8 mouse cellular contexts compared by ENCODE assay signal in the genomic region with DNA sequence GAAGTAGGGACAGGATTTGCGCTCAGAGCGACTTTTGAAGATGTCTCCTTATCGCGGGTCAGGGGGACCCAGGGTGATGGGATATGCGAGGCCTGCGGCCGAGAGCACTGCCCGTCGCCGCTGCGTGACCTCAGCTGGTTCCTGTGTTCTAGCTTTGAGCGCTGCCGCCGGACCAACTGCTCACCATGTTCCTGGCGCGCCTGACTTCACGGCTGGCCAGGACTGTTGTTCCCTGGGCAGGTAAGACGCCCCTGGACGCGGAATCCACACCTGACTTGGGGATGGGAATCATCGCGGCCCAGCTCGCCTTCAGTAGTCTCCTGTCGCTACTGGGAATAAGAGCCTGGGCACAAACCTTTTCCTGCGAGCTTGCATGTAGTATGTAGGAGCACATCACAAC. TPM values are rescaled to one million over a fixed set of nuclear protein-coding genes. Genes with fewer than 3 reads are reported as not detected.
A peak's percentile ranks its signal among the peaks of the same experiment; 100 is the strongest.
DNase-seq lines count a peak whose midpoint lies in the region; ATAC-seq and TF ChIP-seq lines count a peak whose summit lies in the region.

No protein-coding gene starts in this region.

- TF ChIP-seq CTCF in cerebellum, adult 2 months (IDR thresholded peaks at IDR 0.05; ENCODE audit: borderline replicate concordance, insufficient read depth, low read depth, low read length), result no peak
- no peak for TF ChIP-seq CTCF in E14TG2a.4 (conservative IDR thresholded peaks at IDR 0.05; ENCODE audit: low read length)
- no peak for TF ChIP-seq CTCF in olfactory bulb, adult 2 months (IDR thresholded peaks at IDR 0.05; ENCODE audit: insufficient read depth, low read depth, low read length)

- H3K4me3 ChIP-seq in cerebellum, adult 2 months (replicated peaks; ENCODE audit: insufficient read depth, low read depth, low read length), result peak overlapping the region; percentile 83
- peak overlapping the region; percentile 94 for H3K4me3 ChIP-seq in E14TG2a.4 (replicated peaks; ENCODE audit: low read length)
- H3K4me3 ChIP-seq in forebrain, embryonic 16.5 days (replicated peaks; ENCODE audit: low read length), result peak overlapping the region; percentile 78
- peak overlapping the region; percentile 70 for H3K4me3 ChIP-seq in olfactory bulb, adult 2 months (ENCODE audit: insufficient read depth, low read depth, low read length)

- peaks cover 8% of the 10 kb centered on the region for H3K4me1 ChIP-seq in cerebellum, adult 2 months (ENCODE audit: control insufficient read depth, insufficient read depth, low read length)
- peaks cover 41% of the 10 kb centered on the region for H3K4me1 ChIP-seq in E14TG2a.4 (replicated peaks; ENCODE audit: low read depth, low read length)
- H3K4me1 ChIP-seq in forebrain, embryonic 16.5 days (replicated peaks; ENCODE audit: control insufficient read depth, insufficient read depth, low read length), result peaks cover 24% of the 10 kb centered on the region
- peaks cover 15% of the 10 kb centered on the region for H3K4me1 ChIP-seq in olfactory bulb, adult 2 months (ENCODE audit: control insufficient read depth, insufficient read depth, low read length)

- no peak; the same call in 1 of the 2 replicates for ATAC-seq in forebrain, embryonic 16.5 days

- no peak for DNase-seq in cerebellum, adult 2 months
- no peak for DNase-seq in cerebellum, postnatal 36 days
- peak; percentile 44 for DNase-seq in liver
- DNase-seq in thymus, postnatal 4 days, result no peak
- DNase-seq in c-Kit-positive CD71-positive TER-119-positive erythroid progenitor cells, embryonic 14.5 days (ENCODE audit: low spot score), result no peak

- peak overlapping the region; percentile 86 for H3K9ac ChIP-seq in forebrain, embryonic 16.5 days (replicated peaks; ENCODE audit: low read depth, low read length)

- under 1% methylated on average over 25 of the region's 25 CpGs for WGBS in cerebellum, adult 2 months
- under 1% methylated on average over 25 of the region's 25 CpGs for WGBS in forebrain, embryonic 16.5 days
- 1% methylated on average over 25 of the region's 25 CpGs for WGBS in olfactory bulb, adult 2 months

- H3K27ac ChIP-seq in cerebellum, adult 2 months (ENCODE audit: insufficient read depth, low read length), result peak overlapping the region; percentile 44
- H3K27ac ChIP-seq in forebrain, embryonic 16.5 days (ENCODE audit: low read length), result peak overlapping the region; percentile 87
- H3K27ac ChIP-seq in olfactory bulb, adult 2 months (ENCODE audit: insufficient read depth, low read depth, low read length), result peak overlapping the region; percentile 65; the same call in 1 of the 2 replicates

- H3K36me3 ChIP-seq in E14TG2a.4 (ENCODE audit: insufficient read depth, low read length), result peaks cover 30% of the 10 kb centered on the region
- H3K36me3 ChIP-seq in forebrain, embryonic 16.5 days (ENCODE audit: control insufficient read depth, insufficient read depth), result peaks cover 7% of the 10 kb centered on the region; the same call in 1 of the 2 replicates

- H3K4me2 ChIP-seq in forebrain, embryonic 16.5 days (ENCODE audit: low read length), result peak overlapping the region; percentile 93

- H3K9me3 ChIP-seq in E14TG2a.4 (ENCODE audit: low read length), result no peaks in the 10 kb centered on the region
- H3K9me3 ChIP-seq in forebrain, embryonic 16.5 days (ENCODE audit: control insufficient read depth, low read length), result no peaks in the 10 kb centered on the region

- no peaks in the 10 kb centered on the region for H3K27me3 ChIP-seq in cerebellum, adult 2 months (ENCODE audit: control insufficient read depth, insufficient read depth, low read length)
- no peaks in the 10 kb centered on the region for H3K27me3 ChIP-seq in E14TG2a.4 (ENCODE audit: insufficient read depth, low read length)
- H3K27me3 ChIP-seq in forebrain, embryonic 16.5 days (replicated peaks; ENCODE audit: control insufficient read depth, insufficient read depth, low read length), result no peaks in the 10 kb centered on the region

- TF ChIP-seq POLR2A in cerebellum, adult 2 months (IDR thresholded peaks at IDR 0.05; ENCODE audit: borderline replicate concordance, insufficient read depth, low read length), result no peak
- no peak for TF ChIP-seq POLR2A in olfactory bulb, adult 2 months (IDR thresholded peaks at IDR 0.05; ENCODE audit: insufficient read depth, low read depth, low read length)

RNA-seq across cellular contexts. Expression of a gene that starts 0.8 kb away (rescaled TPM):
- polyA plus RNA-seq in cerebellum, adult 2 months (2012; rRNA removed), result 155 and 159 TPM in 2 replicates
- 111 and 121 TPM in 2 replicates for polyA plus RNA-seq in forebrain, embryonic 16.5 days (2015; fragmentation: Nextera tagmentation; extraction: Ambion mirVana)
- not detected in 2 replicates for polyA plus RNA-seq in olfactory bulb, adult 2 months (2012; ENCODE audit: insufficient read depth, insufficient read length, low replicate concordance, missing spikeins)

RNA-seq across cellular contexts. Expression of a gene that starts 7.6 kb away (rescaled TPM):
- polyA plus RNA-seq in cerebellum, adult 2 months (2012; rRNA removed), result 23.8 and 29.7 TPM in 2 replicates
- polyA plus RNA-seq in forebrain, embryonic 16.5 days (2015; fragmentation: Nextera tagmentation; extraction: Ambion mirVana), result 16.9 and 19.8 TPM in 2 replicates
- not detected in 2 replicates for polyA plus RNA-seq in olfactory bulb, adult 2 months (2012; ENCODE audit: insufficient read depth, insufficient read length, low replicate concordance, missing spikeins)

RNA-seq across cellular contexts. Expression of a gene that starts 15.4 kb away (rescaled TPM):
- 160 and 163 TPM in 2 replicates for polyA plus RNA-seq in cerebellum, adult 2 months (2012; rRNA removed)
- polyA plus RNA-seq in forebrain, embryonic 16.5 days (2015; fragmentation: Nextera tagmentation; extraction: Ambion mirVana), result 7.0 and 10.0 TPM in 2 replicates
- polyA plus RNA-seq in olfactory bulb, adult 2 months (2012; ENCODE audit: insufficient read depth, insufficient read length, low replicate concordance, missing spikeins), result not detected in 2 replicates

RNA-seq across cellular contexts. Expression of a gene that starts 19.5 kb away (rescaled TPM):
- polyA plus RNA-seq in cerebellum, adult 2 months (2012; rRNA removed), result 171 and 172 TPM in 2 replicates
- 176 and 188 TPM in 2 replicates for polyA plus RNA-seq in forebrain, embryonic 16.5 days (2015; fragmentation: Nextera tagmentation; extraction: Ambion mirVana)
- polyA plus RNA-seq in olfactory bulb, adult 2 months (2012; ENCODE audit: insufficient read depth, insufficient read length, low replicate concordance, missing spikeins), result 186 and 258 TPM in 2 replicates

RNA-seq across cellular contexts. Expression of a gene that starts 29.2 kb away (rescaled TPM):
- polyA plus RNA-seq in cerebellum, adult 2 months (2012; rRNA removed), result 109 TPM in 2 replicates
- polyA plus RNA-seq in forebrain, embryonic 16.5 days (2015; fragmentation: Nextera tagmentation; extraction: Ambion mirVana), result 214 and 231 TPM in 2 replicates
- polyA plus RNA-seq in olfactory bulb, adult 2 months (2012; ENCODE audit: insufficient read depth, insufficient read length, low replicate concordance, missing spikeins), result not detected in 2 replicates

Comparison
In these comparisons a context has a peak if more than half of its experiments do, and no peak if none do; other contexts are left out.
1. RNA of a gene that starts 7.6 kb away (polyA plus RNA-seq): 23.8 to 29.7 TPM in cerebellum, adult 2 months and 16.9 to 19.8 TPM in forebrain, embryonic 16.5 days; not detected in olfactory bulb, adult 2 months; every median in the first group is over 10 times any median in the second.
2. Peak in every context shown above with its lines, with median percentiles within 50 percentile points of each other: H3K27ac ChIP-seq and H3K4me3 ChIP-seq.